Mouse (Mus musculus): Measurements from ENCODE around the gene Doxl2. TPM values are rescaled to one million over a fixed set of nuclear protein-coding genes. Genes with fewer than 3 reads are reported as not detected.
A peak's percentile ranks its signal among the peaks of the same experiment; 100 is the strongest.
"Not testable (repeated sequence)": the region's sequence is repeated elsewhere in the genome, so short reads cannot be mapped to it uniquely, and the experiment has no call there.

Doxl2 gene
- not detected in 2 replicates for polyA plus RNA-seq (2012; rRNA removed)

DNA sequence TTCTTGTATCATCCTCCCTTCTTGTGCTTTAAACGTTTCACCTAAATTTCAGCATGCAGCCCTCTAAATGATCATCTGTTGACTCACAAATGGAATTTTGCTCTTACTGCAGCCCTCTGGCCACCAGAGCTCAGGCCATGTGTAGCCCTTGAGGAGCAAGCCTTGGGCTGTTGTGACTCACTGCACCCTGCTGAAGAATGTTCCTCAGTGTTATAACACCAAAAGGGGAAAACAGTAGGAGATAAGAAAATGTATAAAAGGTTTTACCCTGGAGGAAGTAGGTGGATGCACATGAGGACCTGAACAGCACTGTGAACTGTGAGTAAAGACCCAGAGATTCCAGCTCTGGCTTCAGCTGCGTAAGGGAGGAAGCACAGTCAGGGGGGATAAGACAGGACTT is at the start of gene Doxl2:
Doxl2 (plus strand) TSS at position 301 of the 400 bp plus-strand sequence.
- no peak for DNase-seq (ENCODE audit: low read depth)
- no peak for TF ChIP-seq POLR2A (IDR thresholded peaks at IDR 0.05; ENCODE audit: borderline replicate concordance, extremely low read depth, insufficient read depth, insufficient read length, poor library complexity, severe bottlenecking)
- no peak for TF ChIP-seq CTCF (IDR thresholded peaks at IDR 0.05; ENCODE audit: borderline replicate concordance, extremely low read depth, insufficient read depth, insufficient read length)

- DNase-seq (ENCODE audit: low read depth): no peak
- TF ChIP-seq POLR2A (IDR thresholded peaks at IDR 0.05; ENCODE audit: borderline replicate concordance, extremely low read depth, insufficient read depth, insufficient read length, poor library complexity, severe bottlenecking): no peak
- TF ChIP-seq CTCF (IDR thresholded peaks at IDR 0.05; ENCODE audit: borderline replicate concordance, extremely low read depth, insufficient read depth, insufficient read length): no peak
These were observed 45.2 kb upstream of the Doxl2 start, which contains the start of gene 1600015I10Rik for GRCm38 (mm10) chr6:48929595-48929994. 1600015I10Rik (plus strand) TSS chr6:48929895.

DNA sequence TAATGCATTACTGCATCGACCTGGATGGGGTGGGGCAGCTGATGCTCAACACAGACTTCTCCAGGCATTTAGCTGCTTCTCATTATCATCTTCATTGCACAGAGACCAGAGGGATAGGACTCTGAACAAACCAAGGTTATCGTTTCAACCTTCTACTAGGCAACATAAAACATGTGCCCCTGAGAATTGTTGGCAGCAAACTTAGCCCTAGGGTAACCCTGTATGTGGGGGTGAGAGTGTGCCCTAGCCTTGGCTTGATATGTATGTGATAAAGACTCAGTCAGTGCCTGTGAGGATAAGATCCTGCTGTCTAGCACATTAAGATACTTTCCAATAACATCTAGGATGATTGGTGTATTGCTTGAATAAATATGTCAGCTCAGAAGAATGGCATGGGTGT is 25.2 kb upstream of the Doxl2 start:
- TF ChIP-seq POLR2A (IDR thresholded peaks at IDR 0.05; ENCODE audit: borderline replicate concordance, extremely low read depth, insufficient read depth, insufficient read length, poor library complexity, severe bottlenecking): no peak
- no peak for TF ChIP-seq CTCF (IDR thresholded peaks at IDR 0.05; ENCODE audit: borderline replicate concordance, extremely low read depth, insufficient read depth, insufficient read length)
- no peak for DNase-seq (ENCODE audit: low read depth)

GRCm38 (mm10) chr6:48950676-48951075 is 24.1 kb upstream of the Doxl2 start:
- no peak for TF ChIP-seq CTCF (IDR thresholded peaks at IDR 0.05; ENCODE audit: borderline replicate concordance, extremely low read depth, insufficient read depth, insufficient read length)
- TF ChIP-seq POLR2A (IDR thresholded peaks at IDR 0.05; ENCODE audit: borderline replicate concordance, extremely low read depth, insufficient read depth, insufficient read length, poor library complexity, severe bottlenecking): no peak
- DNase-seq (ENCODE audit: low read depth): no peak

DNA sequence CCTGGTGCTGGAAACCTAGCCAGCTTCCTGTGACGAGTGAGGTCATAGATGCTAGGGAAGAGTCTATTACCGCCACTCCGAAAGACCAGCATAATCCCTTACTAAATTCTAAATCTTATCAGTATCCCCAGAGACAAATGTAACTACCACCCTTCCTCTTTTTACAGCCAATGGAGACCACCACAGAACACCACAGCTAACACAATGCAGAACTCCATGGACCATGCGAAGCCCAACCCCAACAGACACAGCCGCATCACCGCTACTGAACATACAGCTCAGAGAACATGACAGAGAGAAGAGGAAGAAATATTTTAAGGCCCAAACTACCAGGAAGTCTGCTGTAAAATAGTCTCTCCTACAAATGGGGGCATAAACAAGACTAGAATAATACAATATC is 23.1 kb upstream of the Doxl2 start:
- DNase-seq (ENCODE audit: low read depth): no peak
- TF ChIP-seq CTCF (IDR thresholded peaks at IDR 0.05; ENCODE audit: borderline replicate concordance, extremely low read depth, insufficient read depth, insufficient read length) (no peak), POLR2A (IDR thresholded peaks at IDR 0.05; ENCODE audit: borderline replicate concordance, extremely low read depth, insufficient read depth, insufficient read length, poor library complexity, severe bottlenecking) (no peak)

DNA sequence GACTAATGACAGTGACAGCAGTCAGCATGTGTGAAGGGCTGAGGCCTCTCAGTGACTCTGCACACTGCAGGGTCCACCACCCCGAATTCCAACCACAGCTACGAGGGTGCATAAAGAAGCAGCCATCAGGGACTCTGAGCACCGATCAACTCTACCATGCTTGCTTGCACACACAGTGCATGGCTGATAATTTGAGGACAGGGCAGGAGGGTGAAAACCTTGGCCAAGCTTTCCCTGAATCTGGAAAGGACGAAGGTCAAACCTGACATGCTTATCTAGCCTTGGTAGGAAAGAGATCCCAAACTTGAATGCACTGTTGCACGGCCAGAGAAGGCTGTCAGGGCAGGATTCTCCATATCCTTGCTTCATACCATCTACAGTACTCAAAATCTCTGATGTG is 21.5 kb upstream of the Doxl2 start:
- no peak for DNase-seq (ENCODE audit: low read depth)
- no peak for TF ChIP-seq POLR2A (IDR thresholded peaks at IDR 0.05; ENCODE audit: borderline replicate concordance, extremely low read depth, insufficient read depth, insufficient read length, poor library complexity, severe bottlenecking)
- TF ChIP-seq CTCF (IDR thresholded peaks at IDR 0.05; ENCODE audit: borderline replicate concordance, extremely low read depth, insufficient read depth, insufficient read length): no peak

DNA sequence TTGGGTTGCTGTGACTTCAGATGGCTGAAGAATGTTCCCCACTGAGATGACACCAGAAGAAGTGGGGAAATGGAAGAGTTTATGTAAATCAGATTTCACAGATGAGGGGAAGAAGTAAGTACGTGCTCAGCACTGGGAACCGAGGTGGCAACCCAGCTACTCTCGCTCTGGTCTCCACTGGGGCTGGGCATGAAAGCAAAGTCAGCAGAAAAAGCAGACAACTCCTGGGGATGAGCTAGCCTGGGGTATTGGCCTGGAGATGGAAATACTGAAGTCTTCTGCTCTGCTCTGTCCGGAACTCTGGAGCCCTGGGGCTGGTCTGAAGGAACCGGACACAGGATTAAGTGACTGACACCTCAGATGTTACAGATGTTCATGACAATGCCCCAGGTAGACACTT is 20.6 kb upstream of the Doxl2 start:
- no peak for DNase-seq (ENCODE audit: low read depth)
- no peak for TF ChIP-seq CTCF (IDR thresholded peaks at IDR 0.05; ENCODE audit: borderline replicate concordance, extremely low read depth, insufficient read depth, insufficient read length)

GRCm38 (mm10) chr6:48954946-48955345 is 19.8 kb upstream of the Doxl2 start:
- TF ChIP-seq CTCF (IDR thresholded peaks at IDR 0.05; ENCODE audit: borderline replicate concordance, extremely low read depth, insufficient read depth, insufficient read length): peak; percentile 59; the same call in 1 of the 2 replicates
- TF ChIP-seq POLR2A (IDR thresholded peaks at IDR 0.05; ENCODE audit: borderline replicate concordance, extremely low read depth, insufficient read depth, insufficient read length, poor library complexity, severe bottlenecking): no peak
- peak; percentile 69 for DNase-seq (ENCODE audit: low read depth)

GRCm38 (mm10) chr6:48956785-48957184 is 18.0 kb upstream of the Doxl2 start:
- TF ChIP-seq POLR2A (IDR thresholded peaks at IDR 0.05; ENCODE audit: borderline replicate concordance, extremely low read depth, insufficient read depth, insufficient read length, poor library complexity, severe bottlenecking) (no peak), CTCF (IDR thresholded peaks at IDR 0.05; ENCODE audit: borderline replicate concordance, extremely low read depth, insufficient read depth, insufficient read length) (no peak)

GRCm38 (mm10) chr6:48958053-48958452 is 16.7 kb upstream of the Doxl2 start:
- DNase-seq (ENCODE audit: low read depth): peak; percentile 63
- TF ChIP-seq POLR2A (IDR thresholded peaks at IDR 0.05; ENCODE audit: borderline replicate concordance, extremely low read depth, insufficient read depth, insufficient read length, poor library complexity, severe bottlenecking): no peak
- TF ChIP-seq CTCF (IDR thresholded peaks at IDR 0.05; ENCODE audit: borderline replicate concordance, extremely low read depth, insufficient read depth, insufficient read length): peak; percentile 45; the same call in 1 of the 2 replicates

More at GRCm38 (mm10) chr6:48956785-48957184, 18.0 kb upstream of the Doxl2 start:
- DNase-seq (ENCODE audit: low read depth): no peak

DNA sequence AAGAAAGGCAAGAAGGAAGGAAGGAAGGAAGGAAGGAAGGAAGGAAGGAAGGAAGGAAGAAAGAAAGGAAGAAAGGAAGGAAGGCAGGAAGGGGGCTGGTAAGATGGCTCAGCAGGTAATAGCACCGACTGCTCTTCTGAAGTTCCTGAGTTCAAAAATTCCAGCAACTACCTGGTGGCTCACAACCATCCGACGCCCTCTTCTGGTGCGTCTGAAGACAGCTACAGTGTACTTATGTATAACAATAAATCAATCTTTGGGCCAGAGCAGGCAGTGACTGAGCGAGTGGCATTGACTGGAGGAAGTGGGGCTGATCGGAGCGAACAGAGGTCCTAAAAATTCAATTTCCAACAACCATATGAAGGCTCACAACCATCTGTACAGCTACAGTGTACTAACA is 15.6 kb upstream of the Doxl2 start:
- peak; percentile 50 for DNase-seq (ENCODE audit: low read depth)
- TF ChIP-seq CTCF (IDR thresholded peaks at IDR 0.05; ENCODE audit: borderline replicate concordance, extremely low read depth, insufficient read depth, insufficient read length): peak; percentile 39; the same call in 1 of the 2 replicates

- DNase-seq (ENCODE audit: low read depth): not testable (repeated sequence)
These were observed 8.1 kb upstream of the Doxl2 start for GRCm38 (mm10) chr6:48966696-48967095.

DNA sequence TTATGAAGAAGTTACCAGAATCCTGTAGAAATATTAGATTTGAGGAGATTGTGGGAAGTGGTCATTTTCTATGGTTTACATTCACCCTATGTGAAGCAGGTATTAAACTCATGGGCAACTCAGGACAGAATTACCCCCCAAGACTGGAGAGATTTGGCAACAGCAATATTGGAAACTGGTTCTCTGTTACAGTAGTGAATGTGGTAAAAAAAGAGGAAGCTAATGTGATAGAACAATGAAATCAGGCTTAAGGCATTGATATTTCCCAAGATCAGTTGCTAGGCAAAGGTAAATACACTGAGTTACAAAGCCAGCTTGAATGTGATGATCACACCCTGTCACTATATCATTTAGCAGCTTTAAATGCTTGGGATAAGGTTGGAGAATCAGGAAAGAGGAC is 6.9 kb upstream of the Doxl2 start:
- DNase-seq (ENCODE audit: low read depth): no peak
- TF ChIP-seq CTCF (IDR thresholded peaks at IDR 0.05; ENCODE audit: borderline replicate concordance, extremely low read depth, insufficient read depth, insufficient read length): no peak
- TF ChIP-seq POLR2A (IDR thresholded peaks at IDR 0.05; ENCODE audit: borderline replicate concordance, extremely low read depth, insufficient read depth, insufficient read length, poor library complexity, severe bottlenecking): no peak
